Mouse (Mus musculus): ENCODE data around the gene Dennd4c.

Dennd4c gene

GRCm38 (mm10) chr4:86748336-86749291, at the start of gene Dennd4c:
Gene Dennd4c (plus strand): TSS chr4:86748555.
- DNase-seq (ENCODE audit: low read depth, low spot score): peak; percentile 89

GRCm38 (mm10) chr4:86699161-86699865, 49.0 kb upstream of the Dennd4c start:
- DNase-seq (ENCODE audit: low read depth, low spot score): no peak

GRCm38 (mm10) chr4:86708801-86709200, 39.6 kb upstream of the Dennd4c start:
- peak; percentile 36 for DNase-seq (ENCODE audit: low read depth, low spot score)

- no peak for DNase-seq (ENCODE audit: low read depth, low spot score)
Observed at GRCm38 (mm10) chr4:86710034-86710650, 38.2 kb upstream of the Dennd4c start.

- DNase-seq (ENCODE audit: low read depth, low spot score): peak; percentile 64
Observed at GRCm38 (mm10) chr4:86710666-86711215, 37.6 kb upstream of the Dennd4c start.

GRCm38 (mm10) chr4:86712751-86713195, 35.6 kb upstream of the Dennd4c start:
- DNase-seq (ENCODE audit: low read depth, low spot score): peak; percentile 91

- peak; percentile 44 for DNase-seq (ENCODE audit: low read depth, low spot score)
Observed at GRCm38 (mm10) chr4:86713518-86713917, 34.8 kb upstream of the Dennd4c start.

- DNase-seq (ENCODE audit: low read depth, low spot score): peak; percentile 51
Observed at GRCm38 (mm10) chr4:86715341-86715740, 33.0 kb upstream of the Dennd4c start.

- DNase-seq (ENCODE audit: low read depth, low spot score): peak; percentile 72
Observed at GRCm38 (mm10) chr4:86717176-86717575, 31.2 kb upstream of the Dennd4c start.

- no peak for DNase-seq (ENCODE audit: low read depth, low spot score)
Observed at GRCm38 (mm10) chr4:86718878-86719577, 29.3 kb upstream of the Dennd4c start.

- no peak for DNase-seq (ENCODE audit: low read depth, low spot score)
Observed at GRCm38 (mm10) chr4:86721856-86722358, 26.4 kb upstream of the Dennd4c start.

GRCm38 (mm10) chr4:86725175-86725574, 23.2 kb upstream of the Dennd4c start:
- DNase-seq (ENCODE audit: low read depth, low spot score): no peak

GRCm38 (mm10) chr4:86726141-86726540, 22.2 kb upstream of the Dennd4c start:
- no peak for DNase-seq (ENCODE audit: low read depth, low spot score)

- no peak for DNase-seq (ENCODE audit: low read depth, low spot score)
Observed at GRCm38 (mm10) chr4:86729829-86730228, 18.5 kb upstream of the Dennd4c start.

- DNase-seq (ENCODE audit: low read depth, low spot score): no peak
Observed at GRCm38 (mm10) chr4:86734088-86734841, 14.1 kb upstream of the Dennd4c start.

GRCm38 (mm10) chr4:86739308-86739993, 8.9 kb upstream of the Dennd4c start:
- DNase-seq (ENCODE audit: low read depth, low spot score): no peak

GRCm38 (mm10) chr4:86749361-86749841, 1.0 kb downstream of the Dennd4c start:
- DNase-seq (ENCODE audit: low read depth, low spot score): peak; percentile 27

GRCm38 (mm10) chr4:86750346-86750945, 2.1 kb downstream of the Dennd4c start:
- no peak for DNase-seq (ENCODE audit: low read depth, low spot score)

GRCm38 (mm10) chr4:86764307-86764706, 16.0 kb downstream of the Dennd4c start:
- DNase-seq (ENCODE audit: low read depth, low spot score): no peak

Data from 3T3-L1 (cell line).